Mouse (Mus musculus): ENCODE results near the gene Cldn3.
"Not testable (repeated sequence)": the region's sequence is repeated elsewhere in the genome, so short reads cannot be mapped to it uniquely, and the experiment has no call there.

The Cldn3 gene

DNA sequence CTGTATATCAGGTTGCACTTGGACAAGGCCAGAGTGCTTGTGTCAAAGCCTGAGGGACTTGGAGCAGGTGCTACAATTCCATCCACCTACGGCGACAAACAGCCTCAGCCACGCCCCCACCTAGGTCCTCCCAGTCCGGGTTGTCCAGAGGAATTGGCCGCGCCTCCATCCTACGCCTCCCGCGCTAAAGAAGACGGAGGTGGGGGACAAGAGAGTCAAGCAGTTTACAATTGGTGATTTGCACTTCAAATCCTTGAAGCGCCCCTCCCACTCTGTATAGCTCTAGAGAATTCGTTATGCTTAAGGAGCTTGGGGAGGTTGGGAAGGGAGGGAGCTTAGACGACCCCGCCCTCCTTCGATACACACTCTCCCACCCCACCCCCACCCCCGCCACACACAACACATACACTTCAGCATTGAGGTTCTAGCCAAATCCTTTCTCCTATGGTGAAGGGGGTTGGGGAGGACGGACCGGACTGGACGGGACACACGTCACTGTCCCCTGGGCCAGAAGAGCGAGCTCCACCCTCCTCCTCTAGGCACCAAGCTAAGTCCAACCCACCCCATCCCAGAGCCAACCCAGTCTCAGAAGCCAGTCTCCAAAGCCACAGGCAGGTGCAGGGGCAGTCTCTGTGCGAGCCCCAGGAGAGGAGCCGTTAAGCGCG, at the start of gene Cldn3:
Cldn3 (plus strand) TSS at position 582 of the 665 bp plus-strand sequence.
- in situ Hi-C loops (cut with MboI; ENCODE audit: unreplicated experiment in 2 of 2): no loop called here

DNA sequence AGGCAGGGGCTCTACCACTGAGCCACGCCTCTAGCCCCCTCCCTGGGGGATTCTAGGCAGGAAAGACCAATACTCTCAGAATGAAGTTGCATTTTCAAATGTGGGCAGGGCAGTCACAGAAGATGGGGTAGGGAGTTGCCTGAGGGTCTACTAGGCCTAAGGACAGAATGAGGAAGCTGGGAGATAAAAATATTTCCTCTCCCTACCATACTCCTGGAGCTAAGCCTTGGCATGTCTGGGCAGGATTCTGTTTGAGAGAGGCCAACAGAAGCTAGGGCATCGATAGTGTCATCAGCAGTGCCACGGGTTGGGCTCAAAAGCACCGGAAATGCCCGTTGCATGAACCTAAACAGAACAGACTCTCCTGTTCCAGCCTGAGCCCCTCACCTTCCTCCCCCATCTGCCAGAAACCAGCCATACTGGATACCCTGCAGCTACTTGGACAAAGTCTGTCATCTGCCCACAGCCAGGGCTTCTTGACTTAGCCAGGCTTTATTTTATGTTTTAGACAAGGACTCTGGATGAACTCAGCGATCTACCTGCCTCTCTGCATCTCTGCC, 49.3 kb upstream of the Cldn3 start:
- in situ Hi-C loops (cut with MboI; ENCODE audit: unreplicated experiment in 2 of 2): no loop called here

DNA sequence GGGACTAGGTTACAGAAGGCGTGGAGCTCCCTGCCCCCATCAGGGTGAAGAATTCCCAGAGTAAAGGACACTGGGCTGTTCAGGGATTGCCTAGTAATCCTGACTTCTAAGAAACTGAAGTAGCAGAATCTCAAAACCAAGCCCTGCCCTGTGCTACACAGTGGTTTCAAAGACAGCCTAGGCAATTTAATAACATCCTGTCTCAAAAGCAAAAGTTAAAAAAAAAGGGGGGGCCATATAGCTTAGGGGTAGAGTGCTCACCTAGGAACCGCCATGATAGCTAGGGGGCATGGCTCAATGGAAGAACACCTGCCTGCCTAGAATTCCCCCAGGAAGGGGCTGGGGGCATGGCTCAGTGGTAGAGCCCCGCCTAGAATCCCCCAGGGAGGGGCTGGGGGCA, 46.9 kb upstream of the Cldn3 start:
- in situ Hi-C loops (cut with MboI; ENCODE audit: unreplicated experiment in 2 of 2): no loop called here

DNA sequence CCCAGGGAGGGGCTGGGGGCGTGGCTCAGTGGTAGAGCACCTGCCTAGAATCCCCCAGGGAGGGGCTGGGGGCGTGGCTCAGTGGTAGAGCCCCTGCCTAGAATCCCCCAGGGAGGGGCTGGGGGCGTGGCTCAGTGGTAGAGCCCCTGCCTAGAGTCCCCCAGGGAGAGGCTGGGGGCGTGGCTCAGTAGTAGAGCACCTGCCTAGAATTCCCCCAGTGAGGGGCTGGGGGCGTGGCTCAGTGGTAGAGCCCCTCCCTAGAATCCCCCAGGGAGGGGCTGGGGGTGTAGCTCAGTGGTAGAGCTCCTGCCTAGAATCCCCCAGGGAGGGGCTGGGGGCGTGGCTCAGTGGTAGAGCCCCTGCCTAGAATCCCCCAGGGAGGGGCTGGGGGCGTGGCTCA, 46.5 kb upstream of the Cldn3 start:
- in situ Hi-C loops (cut with MboI; ENCODE audit: unreplicated experiment in 2 of 2): not testable (repeated sequence)

DNA sequence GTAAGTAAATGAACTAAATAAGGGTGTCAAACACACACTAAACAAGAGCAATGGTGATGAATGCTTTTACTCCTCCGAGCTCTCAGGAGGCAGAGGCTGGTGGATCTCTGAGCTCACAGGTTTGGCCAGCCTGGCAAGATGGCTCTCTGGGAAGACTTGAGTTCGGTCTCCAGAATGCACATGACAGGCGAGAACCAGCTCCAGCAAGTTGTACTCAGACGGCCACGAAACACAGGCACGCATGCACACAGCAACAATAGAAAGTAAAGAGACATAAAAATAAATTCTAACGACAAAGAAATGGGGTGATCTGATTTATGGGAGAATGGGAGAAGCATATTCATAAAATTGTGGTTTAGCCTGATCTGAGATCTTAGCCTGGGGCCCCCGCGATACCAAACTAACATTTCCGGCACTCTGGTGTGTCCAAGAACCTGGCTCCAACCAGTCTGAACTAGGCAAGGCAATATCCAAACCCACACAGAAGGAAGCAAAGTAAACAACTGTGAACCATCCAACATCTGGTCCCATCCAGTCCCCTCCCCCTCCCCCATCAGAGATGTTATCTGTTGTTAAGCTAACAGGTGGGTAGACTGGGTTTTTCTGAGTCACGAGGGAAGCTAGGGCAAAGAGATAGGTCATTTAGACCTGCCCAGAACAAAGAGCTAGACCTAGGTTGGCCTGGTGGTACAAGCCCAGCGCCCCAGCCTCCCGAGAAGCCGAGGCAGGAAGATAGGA, 44.4 kb upstream of the Cldn3 start:
- in situ Hi-C loops (cut with MboI; ENCODE audit: unreplicated experiment in 2 of 2): no loop called here

DNA sequence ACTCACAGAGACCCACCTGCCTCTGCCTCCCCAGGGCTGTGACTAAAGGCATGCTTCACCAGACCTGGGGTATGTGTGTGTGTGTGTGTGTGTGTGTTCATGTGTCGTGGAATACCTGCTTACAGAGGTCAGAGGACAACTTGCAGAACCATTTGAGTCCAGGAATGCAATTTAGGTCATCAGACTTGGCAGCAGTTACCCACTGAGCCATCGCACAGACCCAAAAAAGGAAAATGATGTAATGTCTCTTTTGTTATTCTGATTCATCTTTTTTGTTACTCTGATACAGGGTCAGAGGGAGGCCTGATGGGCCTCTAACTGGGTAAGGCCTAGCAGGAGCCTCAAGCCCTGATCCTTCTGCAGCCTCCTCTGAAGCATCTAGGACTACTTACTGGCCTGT, 43.3 kb upstream of the Cldn3 start:
- in situ Hi-C loops (cut with MboI; ENCODE audit: unreplicated experiment in 2 of 2): no loop called here

DNA sequence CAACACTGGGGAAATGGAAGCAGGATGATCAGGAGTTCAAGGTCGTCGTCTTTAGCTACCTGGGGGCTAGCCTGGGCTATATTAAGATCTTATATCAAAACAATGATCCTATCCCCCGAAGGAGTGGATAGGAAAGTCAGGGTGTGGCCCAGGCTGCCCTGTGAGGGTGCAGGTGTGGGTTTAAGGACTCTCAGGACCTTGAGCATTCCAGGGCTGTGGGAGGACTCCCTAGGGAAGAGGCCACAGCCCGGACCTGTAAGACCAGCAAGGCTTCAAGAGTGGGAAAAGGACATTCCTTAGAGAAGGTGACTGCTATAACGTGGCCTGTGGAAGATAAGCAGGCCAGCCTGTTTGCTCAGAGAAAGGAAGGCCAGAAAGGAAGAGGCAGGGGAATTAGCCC, 41.8 kb upstream of the Cldn3 start:
- in situ Hi-C loops (cut with MboI; ENCODE audit: unreplicated experiment in 2 of 2): no loop called here

DNA sequence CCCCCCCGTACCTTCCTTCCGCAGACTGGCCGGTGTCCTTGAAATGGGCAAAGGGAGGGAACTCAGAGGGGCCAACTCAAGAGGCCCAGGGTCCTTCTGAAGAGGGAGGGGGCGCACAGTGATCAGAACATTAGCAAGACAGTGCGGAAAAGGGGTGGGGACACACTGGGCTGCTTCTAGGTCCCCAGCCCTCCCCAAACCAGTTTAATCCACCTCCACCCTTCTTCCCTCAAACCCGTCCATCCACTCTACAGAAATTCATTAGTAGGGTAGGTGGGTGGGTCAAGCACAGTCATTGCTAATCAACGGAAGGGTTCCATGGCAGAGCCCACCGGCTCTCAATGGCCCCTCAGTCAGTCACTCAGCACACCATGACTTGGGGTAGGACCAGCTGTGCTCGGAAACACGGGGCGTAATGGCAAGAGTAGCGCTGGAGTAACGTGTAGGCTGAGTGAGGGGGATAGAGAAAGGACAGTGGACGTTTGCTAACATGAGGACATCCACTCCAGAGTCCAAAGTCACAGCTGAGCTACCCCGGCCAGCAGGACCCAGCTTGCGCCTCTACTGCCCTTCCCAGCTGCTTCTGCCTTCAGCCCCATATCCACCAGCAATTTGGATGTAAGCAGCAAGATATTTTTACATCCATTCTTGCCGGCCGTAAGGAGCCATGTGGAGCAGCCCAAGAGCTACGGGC, 40.6 kb upstream of the Cldn3 start:
- in situ Hi-C loops (cut with MboI; ENCODE audit: unreplicated experiment in 2 of 2): no loop called here

DNA sequence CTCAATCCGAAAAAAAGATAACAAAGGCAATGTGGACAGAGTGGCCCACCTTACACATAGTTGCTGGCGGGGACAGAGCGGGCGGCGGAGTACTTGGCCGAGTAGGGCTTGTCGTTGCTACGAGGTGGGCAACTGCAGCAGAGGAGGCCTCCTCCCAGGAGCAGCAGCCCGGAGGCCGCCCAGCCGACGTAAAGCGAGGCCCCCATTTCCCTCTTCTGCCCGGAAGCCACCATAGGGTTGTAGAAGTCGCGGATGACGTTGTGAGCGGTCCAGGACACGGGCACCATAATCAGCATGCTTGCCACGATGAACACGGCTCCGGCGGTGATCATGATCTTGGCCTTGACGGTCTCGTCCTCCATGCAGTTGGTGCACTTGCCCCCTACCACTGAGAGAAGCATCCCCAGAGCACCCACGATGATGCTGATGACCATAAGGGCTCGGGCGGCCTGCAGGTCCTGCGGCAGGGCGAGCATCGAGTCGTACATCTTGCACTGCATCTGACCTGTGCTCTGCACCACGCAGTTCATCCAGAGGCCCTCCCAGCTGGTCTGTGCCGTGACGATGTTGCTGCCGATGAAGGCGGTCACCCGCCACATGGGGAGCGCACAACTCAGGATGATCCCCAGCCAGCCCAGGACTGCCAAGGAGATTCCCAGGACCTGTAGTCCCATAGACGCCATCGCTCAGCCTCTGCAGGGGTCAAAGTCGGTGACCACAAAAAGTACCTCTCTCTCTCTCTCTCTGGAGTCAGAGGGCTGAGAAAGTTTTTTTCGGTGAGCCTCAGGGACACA, 39.8 kb upstream of the Cldn3 start:
- in situ Hi-C loops (cut with MboI; ENCODE audit: unreplicated experiment in 2 of 2): no loop called here

DNA sequence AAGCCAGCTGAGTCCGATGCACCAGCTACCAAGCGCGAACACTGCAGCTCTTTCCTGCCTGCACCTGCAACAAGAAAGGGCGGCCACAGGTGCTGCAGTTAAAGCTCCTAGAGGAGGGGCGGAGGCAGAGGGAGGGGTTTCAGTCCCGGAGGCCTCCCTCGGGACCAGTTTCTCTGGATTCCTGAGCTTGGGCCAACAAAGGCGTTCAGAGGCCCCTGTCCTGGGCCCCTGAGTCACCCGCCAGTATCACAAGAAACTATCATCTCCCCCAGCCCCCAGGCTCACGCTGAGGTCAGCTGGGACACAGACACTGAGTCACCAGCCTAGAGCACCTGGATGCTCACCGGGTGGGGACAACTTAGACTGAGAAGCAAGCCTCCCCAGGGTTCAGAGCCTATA, 39.2 kb upstream of the Cldn3 start, which contains the start of gene Cldn4:
Cldn4 (minus strand) TSS at position 78 of the 399 bp plus-strand sequence.
- in situ Hi-C loops (cut with MboI; ENCODE audit: unreplicated experiment in 2 of 2): no loop called here

DNA sequence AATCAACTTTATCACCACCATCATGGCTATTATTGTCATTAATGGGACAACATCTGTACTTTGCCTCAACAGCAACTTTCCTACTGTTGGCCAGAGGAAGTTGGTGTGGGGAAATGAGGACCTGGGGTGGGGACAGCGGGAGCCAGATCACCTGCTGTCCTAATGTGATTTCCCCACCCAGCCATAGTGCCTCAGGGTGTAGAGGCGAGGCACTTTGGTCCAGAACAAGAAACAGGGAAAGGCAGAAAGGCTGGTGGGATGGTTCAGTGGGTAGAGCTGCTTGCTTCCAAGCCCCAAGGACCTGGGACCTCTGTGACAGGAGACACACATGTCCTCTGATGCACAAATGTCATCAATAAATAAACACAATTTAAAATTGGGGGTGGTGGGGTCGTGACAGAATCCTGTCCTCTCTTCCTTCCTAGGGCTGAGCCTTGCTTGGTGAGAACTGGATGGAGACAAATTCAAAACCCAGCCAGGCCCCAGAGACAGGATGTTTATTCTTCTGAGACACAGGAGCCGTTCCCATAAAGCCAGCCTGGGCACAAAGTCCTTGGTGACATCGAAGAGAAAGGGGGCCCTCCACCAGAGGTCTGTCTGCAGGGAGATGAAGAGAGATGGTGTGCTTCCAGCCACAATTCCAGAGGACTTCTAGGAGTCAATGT, 38.5 kb upstream of the Cldn3 start:
- in situ Hi-C loops (cut with MboI; ENCODE audit: unreplicated experiment in 2 of 2): no loop called here

DNA sequence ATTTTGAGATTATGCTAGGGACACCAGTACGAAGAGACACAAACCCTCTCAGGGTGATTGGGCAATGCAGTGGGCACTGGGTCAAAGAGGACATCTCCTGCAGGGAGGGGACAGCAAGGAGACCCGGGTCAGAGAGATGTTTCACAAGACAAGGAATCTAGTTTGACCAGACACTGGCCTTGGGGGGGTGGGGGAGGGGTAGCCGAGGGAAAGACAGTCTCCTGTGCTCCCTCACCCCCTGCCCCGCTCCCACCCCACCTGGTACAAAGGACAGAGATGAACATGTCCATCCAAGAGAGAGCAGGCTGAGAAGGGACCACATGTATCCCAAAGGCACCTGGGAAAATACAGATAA, 38.0 kb upstream of the Cldn3 start:
- in situ Hi-C loops (cut with MboI; ENCODE audit: unreplicated experiment in 2 of 2): no loop called here

DNA sequence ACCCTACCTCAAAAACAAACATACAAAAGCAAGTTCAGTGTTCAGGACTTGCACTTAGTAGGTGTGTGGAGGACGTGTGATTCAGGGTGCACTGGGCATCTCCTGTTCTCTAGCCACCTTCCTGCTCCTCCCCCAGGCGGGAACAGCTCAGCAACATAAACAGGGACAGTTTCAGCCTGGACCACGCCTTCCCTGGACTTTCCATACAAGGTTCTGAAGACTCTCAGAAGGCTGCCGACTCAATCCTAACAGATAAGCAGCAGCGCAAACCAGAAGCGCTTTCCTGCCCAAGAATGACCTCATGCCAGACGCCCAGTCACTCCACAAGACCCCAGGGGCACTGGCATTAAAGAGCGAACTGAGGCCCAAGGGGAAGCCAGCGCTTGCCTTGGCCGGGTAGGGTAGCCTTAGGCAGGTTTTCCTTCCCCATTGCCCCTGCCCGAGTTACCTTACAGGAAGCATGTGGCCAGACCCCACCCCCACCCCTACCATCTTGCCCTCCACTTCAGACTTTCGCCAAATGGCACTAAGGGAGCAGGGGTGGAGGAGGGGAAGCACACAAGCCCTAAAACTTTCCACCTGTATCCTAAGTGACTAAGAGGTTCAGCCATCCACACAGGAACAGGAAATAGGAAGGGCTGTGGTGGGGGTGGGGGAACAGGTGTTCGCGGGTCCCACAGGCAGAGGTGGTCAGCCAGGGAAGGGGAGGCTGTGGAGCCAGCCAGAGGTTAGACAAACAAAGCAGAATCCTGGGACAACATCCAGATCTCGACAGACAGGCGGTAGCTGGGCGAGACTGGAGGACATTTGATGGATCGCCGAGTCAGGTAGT, 34.7 kb upstream of the Cldn3 start:
- in situ Hi-C loops (cut with MboI; ENCODE audit: unreplicated experiment in 2 of 2): loop anchor here in 1 of 2 experiments (25.0 kb wide), 1 partner anchor 764 kb away; the partner anchor contains the start of genes Gtf2ird2 and Rcc1l

DNA sequence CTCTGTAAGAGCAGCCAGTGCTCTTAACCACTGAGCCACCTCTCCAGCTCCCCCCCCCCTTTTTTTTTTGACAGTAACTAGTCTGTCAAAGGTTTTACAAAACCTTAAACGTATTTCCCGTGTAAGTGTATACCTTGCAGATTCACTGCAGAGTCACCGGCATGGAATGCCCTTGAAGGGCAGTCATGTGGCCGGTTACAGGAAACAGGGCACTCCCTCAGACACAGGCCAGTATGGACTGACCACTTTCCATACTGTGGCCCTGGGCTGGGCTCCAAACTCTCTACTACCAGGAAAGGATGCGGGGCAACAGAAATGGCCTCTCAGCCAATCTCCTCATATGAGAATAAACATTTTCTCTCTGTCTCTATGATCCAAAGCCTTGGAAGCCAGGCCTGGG, 30.5 kb upstream of the Cldn3 start:
- in situ Hi-C loops (cut with MboI; ENCODE audit: unreplicated experiment in 2 of 2): loop anchor here in 1 of 2 experiments (5.0 to 25.0 kb wide), 2 partner anchors 38 to 768 kb away; partner anchors contain the start of genes Cldn13, Gtf2ird2 and Rcc1l

DNA sequence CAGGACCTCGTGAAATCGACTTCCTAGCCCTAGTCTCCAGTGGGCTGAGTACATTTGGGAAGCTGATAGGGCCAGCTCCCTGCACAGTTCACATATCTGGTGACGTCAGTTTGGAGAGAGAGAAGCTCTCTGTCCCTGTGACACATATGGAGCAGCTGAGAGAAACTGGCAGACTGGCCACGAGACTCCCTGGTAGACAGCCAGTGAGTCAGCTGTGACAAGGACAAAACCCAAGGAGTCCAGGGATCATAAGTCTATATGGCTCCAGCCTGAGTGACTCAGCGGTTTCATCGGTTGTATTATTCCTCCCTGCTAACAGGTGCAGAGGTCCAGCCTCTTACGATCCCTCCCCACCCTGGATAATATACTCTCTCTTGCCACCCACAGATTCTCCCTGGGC, 26.9 kb upstream of the Cldn3 start:
- in situ Hi-C loops (cut with MboI; ENCODE audit: unreplicated experiment in 2 of 2): loop anchor here in 1 of 2 experiments (5.0 to 25.0 kb wide), 2 partner anchors 42 to 772 kb away; partner anchors contain the start of genes Cldn13, Gtf2ird2 and Rcc1l

DNA sequence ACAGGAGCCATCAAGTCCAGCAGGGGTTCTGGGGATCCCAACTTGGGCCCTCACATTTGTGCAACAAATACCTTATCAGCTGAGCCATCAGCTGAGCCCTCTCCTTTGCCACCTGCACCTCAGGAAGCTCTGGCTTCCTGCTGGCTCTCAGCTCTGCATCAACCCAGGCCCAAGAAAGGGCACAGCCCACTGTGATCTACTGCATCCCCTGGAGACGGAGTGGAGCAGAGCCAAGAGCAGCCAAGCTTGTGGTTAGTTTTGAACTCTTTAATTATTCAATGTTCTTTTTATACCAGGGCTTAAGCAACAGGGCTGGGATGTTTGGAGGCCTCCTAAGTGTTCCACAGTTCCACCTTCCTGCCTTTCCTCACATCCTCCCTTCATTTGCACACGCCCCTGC, 25.6 kb upstream of the Cldn3 start:
- in situ Hi-C loops (cut with MboI; ENCODE audit: unreplicated experiment in 2 of 2): loop anchor here (5.0 to 25.0 kb wide), 5 partner anchors 38 to 773 kb away; partner anchors contain the start of genes Eln (in 1 of the 2), Gtf2ird2 (in 1 of the 2) and Rcc1l (in 1 of the 2)

DNA sequence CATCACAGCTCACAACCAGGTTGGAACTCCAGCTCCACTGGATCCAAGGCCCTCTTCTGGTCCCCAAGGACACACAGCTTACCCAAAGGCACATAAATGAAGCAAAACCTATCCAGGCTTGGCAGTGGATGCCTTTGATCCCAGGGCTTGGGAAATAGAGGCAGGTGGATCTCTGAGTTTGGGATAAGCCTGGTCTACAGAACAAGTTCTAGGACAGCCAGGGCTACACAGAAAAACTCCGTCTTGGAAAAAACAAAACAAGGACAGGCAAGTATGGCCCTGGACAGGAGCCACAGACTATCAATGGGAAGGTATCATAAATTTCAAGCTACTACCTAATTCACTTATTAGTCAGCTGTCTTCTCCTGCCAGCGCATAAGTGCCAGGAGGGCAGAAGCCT, 24.5 kb upstream of the Cldn3 start:
- in situ Hi-C loops (cut with MboI; ENCODE audit: unreplicated experiment in 2 of 2): loop anchor here (5.0 to 25.0 kb wide), 5 partner anchors 39 to 774 kb away; partner anchors contain the start of genes Eln (in 1 of the 2), Gtf2ird2 (in 1 of the 2) and Rcc1l (in 1 of the 2)

DNA sequence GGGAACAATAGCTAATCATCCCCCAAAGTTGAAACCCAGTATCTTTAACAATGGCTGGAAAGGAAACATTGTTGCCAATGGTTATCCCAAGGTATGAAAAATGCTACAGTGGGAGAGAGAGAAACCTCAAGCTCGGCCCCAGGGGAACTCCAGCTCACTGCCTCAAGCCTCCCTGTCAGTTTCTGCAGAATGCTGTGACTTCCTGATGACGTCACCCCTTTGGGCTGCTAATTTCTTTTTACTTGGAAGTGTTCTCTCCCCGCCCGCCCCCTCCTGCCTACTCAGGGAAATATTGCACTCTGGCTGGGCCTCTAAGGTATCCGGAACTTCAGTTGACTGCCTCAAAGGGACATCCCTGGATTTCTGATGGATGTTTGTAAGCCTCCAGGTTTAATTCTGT, 22.5 kb upstream of the Cldn3 start:
- in situ Hi-C loops (cut with MboI; ENCODE audit: unreplicated experiment in 2 of 2): loop anchor here (5.0 to 25.0 kb wide), 5 partner anchors 41 to 776 kb away; partner anchors contain the start of genes Eln (in 1 of the 2), Gtf2ird2 (in 1 of the 2) and Rcc1l (in 1 of the 2)

Data from v-Abl transformed pro-B cells (cell line).